8 mouse cellular contexts compared by ENCODE assay signal in the genomic region with DNA sequence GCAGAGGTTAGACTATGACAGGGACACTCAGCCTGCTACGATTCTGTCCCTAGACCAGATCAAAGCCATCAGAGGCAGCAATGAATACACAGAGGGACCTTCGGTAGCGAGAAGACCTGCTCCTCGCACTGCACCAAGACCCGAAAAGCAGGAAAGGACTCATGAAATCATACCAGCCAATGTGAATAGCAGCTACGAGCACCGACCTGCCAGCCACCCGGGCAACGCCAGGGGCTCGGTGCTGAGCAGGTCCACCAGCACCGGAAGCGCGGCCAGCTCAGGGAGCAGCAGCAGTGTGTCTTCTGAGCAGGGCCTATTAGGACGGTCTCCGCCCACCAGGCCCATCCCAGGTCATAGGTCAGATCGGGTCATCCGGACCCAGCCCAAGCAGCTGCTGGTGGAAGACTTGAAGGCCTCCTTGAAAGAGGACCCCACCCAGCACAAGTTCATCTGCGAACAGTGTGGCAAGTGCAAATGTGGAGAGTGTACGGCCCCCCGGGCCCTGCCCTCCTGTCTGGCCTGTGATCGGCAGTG. TPM values are rescaled to one million over a fixed set of nuclear protein-coding genes. Genes with fewer than 3 reads are reported as not detected.
DNase-seq lines count a peak whose midpoint lies in the region; ATAC-seq and TF ChIP-seq lines count a peak whose summit lies in the region.

No protein-coding gene starts in this region.

- peaks cover 17% of the 10 kb centered on the region for H3K36me3 ChIP-seq in embryonic facial prominence, embryonic 12.5 days
- H3K36me3 ChIP-seq in heart, postnatal 0 days (replicated peaks; ENCODE audit: control insufficient read depth, insufficient read depth, low read length), result peaks cover 28% of the 10 kb centered on the region
- peaks cover 25% of the 10 kb centered on the region for H3K36me3 ChIP-seq in kidney, postnatal 0 days (ENCODE audit: insufficient read depth, low read length)
- H3K36me3 ChIP-seq in neural tube, embryonic 13.5 days, result peaks cover 21% of the 10 kb centered on the region

- no peak for TF ChIP-seq CTCF in heart, postnatal 0 days (IDR thresholded peaks at IDR 0.05; ENCODE audit: low read depth)
- no peak for TF ChIP-seq CTCF in kidney, postnatal 0 days (IDR thresholded peaks at IDR 0.05; ENCODE audit: low read depth)

- 74% methylated on average over 21 of the region's 21 CpGs for WGBS in embryonic facial prominence, embryonic 12.5 days
- WGBS in heart, postnatal 0 days, result 86% methylated on average over 21 of the region's 21 CpGs
- 39% methylated on average over 21 of the region's 21 CpGs for WGBS in kidney, postnatal 0 days
- WGBS in neural tube, embryonic 13.5 days, result 77% methylated on average over 21 of the region's 21 CpGs

- peaks cover 19% of the 10 kb centered on the region for H3K4me1 ChIP-seq in embryonic facial prominence, embryonic 12.5 days
- peaks cover 9% of the 10 kb centered on the region; the same call in 1 of the 2 replicates for H3K4me1 ChIP-seq in heart, postnatal 0 days (ENCODE audit: control insufficient read depth, insufficient read depth)
- H3K4me1 ChIP-seq in kidney, postnatal 0 days (replicated peaks; ENCODE audit: insufficient read depth, low read length), result peaks cover 22% of the 10 kb centered on the region
- peaks cover 30% of the 10 kb centered on the region for H3K4me1 ChIP-seq in neural tube, embryonic 13.5 days (replicated peaks)

- peak overlapping the region; percentile 69; the same call in 1 of the 2 replicates for H3K4me3 ChIP-seq in embryonic facial prominence, embryonic 12.5 days
- H3K4me3 ChIP-seq in heart, postnatal 0 days (ENCODE audit: low read depth, low read length), result peak overlapping the region; percentile 79
- H3K4me3 ChIP-seq in kidney, postnatal 0 days (replicated peaks; ENCODE audit: low read depth, low read length), result peak overlapping the region; percentile 83
- 0 out of 2 replicates have a peak overlapping the region, but pooled peaks have one; percentile 4 for H3K4me3 ChIP-seq in neural tube, embryonic 13.5 days

- DNase-seq in CD4-positive, CD25-positive, alpha-beta regulatory T cell, adult 2 months (ENCODE audit: low read depth, low spot score), result peak; percentile 50
- no peak for DNase-seq in heart, postnatal 0 days (ENCODE audit: low spot score)
- DNase-seq in kidney, postnatal 0 days (ENCODE audit: low spot score), result no peak
- DNase-seq in right cerebral cortex, adult 18-20 months, result no peak
- no peak for DNase-seq in adrenal gland, postnatal 4 days (ENCODE audit: low spot score in 2 of 2)

- no peak for ATAC-seq in CD4-positive, CD25-positive, alpha-beta regulatory T cell, adult 4 months
- no peak for ATAC-seq in embryonic facial prominence, embryonic 12.5 days (ENCODE audit: insufficient number of reproducible peaks, insufficient read depth, low FRiP score, low TSS enrichment)
- ATAC-seq in heart, postnatal 0 days (ENCODE audit: insufficient read depth, low read depth), result no peak
- ATAC-seq in kidney, postnatal 0 days (replicated peaks; ENCODE audit: low FRiP score, low read depth), result no peak
- no peak for ATAC-seq in neural tube, embryonic 13.5 days (ENCODE audit: low read depth)

- no peak for TF ChIP-seq EP300 in heart, postnatal 0 days (IDR thresholded peaks at IDR 0.05; ENCODE audit: low read depth)

- 0 out of 2 replicates have a peak overlapping the region, but pooled peaks have one; percentile 11 for H3K27ac ChIP-seq in embryonic facial prominence, embryonic 12.5 days
- peak overlapping the region; percentile 81 for H3K27ac ChIP-seq in heart, postnatal 0 days (ENCODE audit: low read depth)
- H3K27ac ChIP-seq in kidney, postnatal 0 days, result peak overlapping the region; percentile 95
- no peak overlapping the region for H3K27ac ChIP-seq in neural tube, embryonic 13.5 days (replicated peaks)

- no peak overlapping the region for H3K9ac ChIP-seq in embryonic facial prominence, embryonic 12.5 days
- H3K9ac ChIP-seq in heart, postnatal 0 days (replicated peaks; ENCODE audit: low read depth, low read length), result peak overlapping the region; percentile 79; the same call in 1 of the 2 replicates
- H3K9ac ChIP-seq in kidney, postnatal 0 days (ENCODE audit: low read depth, low read length), result peak overlapping the region; percentile 90
- H3K9ac ChIP-seq in neural tube, embryonic 13.5 days, result no peak overlapping the region

- peaks cover 9% of the 10 kb centered on the region; the same call in 1 of the 2 replicates for H3K27me3 ChIP-seq in embryonic facial prominence, embryonic 12.5 days
- no peaks in the 10 kb centered on the region for H3K27me3 ChIP-seq in heart, postnatal 0 days (ENCODE audit: control insufficient read depth, insufficient read depth, low read length)
- H3K27me3 ChIP-seq in kidney, postnatal 0 days (ENCODE audit: insufficient read depth, low read length), result no peaks in the 10 kb centered on the region
- peaks cover 29% of the 10 kb centered on the region for H3K27me3 ChIP-seq in neural tube, embryonic 13.5 days

- no peaks in the 10 kb centered on the region for H3K9me3 ChIP-seq in embryonic facial prominence, embryonic 12.5 days
- no peaks in the 10 kb centered on the region for H3K9me3 ChIP-seq in heart, postnatal 0 days (replicated peaks; ENCODE audit: control insufficient read depth, low read length)
- H3K9me3 ChIP-seq in kidney, postnatal 0 days (replicated peaks; ENCODE audit: low read length), result no peaks in the 10 kb centered on the region
- H3K9me3 ChIP-seq in neural tube, embryonic 13.5 days, result no peaks in the 10 kb centered on the region

- H3K4me2 ChIP-seq in embryonic facial prominence, embryonic 12.5 days (replicated peaks), result peak overlapping the region; percentile 76
- H3K4me2 ChIP-seq in heart, postnatal 0 days (ENCODE audit: low read depth, low read length), result peak overlapping the region; percentile 93
- peak overlapping the region; percentile 74 for H3K4me2 ChIP-seq in kidney, postnatal 0 days (ENCODE audit: low read length)
- H3K4me2 ChIP-seq in neural tube, embryonic 13.5 days, result peak overlapping the region; percentile 65

RNA-seq across cellular contexts. Expression of a gene that starts 3.0 kb away (rescaled TPM):
- 10 to 100 TPM in 1 of 2 experiments, 1 to 10 TPM in 1; 9.2 to 11.5 TPM for polyA plus RNA-seq in CD4-positive, CD25-positive, alpha-beta regulatory T cell, adult 4 months (2017; shearing (Covaris generic))
- polyA plus RNA-seq in embryonic facial prominence, embryonic 12.5 days (2016; fragmentation: Nextera tagmentation; extraction: Ambion mirVana), result 12.8 and 13.6 TPM in 2 replicates
- total RNA-seq in heart, postnatal 0 days (2014; rRNA removed; ENCODE audit: low replicate concordance), result 39.2 and 39.6 TPM in 2 replicates
- 4.8 and 5.4 TPM in 2 replicates for polyA plus RNA-seq in heart, postnatal 0 days (2015; fragmentation: Nextera tagmentation; extraction: Ambion mirVana)
- polyA plus RNA-seq in kidney, postnatal 0 days (2015; fragmentation: Nextera tagmentation; extraction: Ambion mirVana), result 31.8 and 39.6 TPM in 2 replicates
- 4.4 TPM in 2 replicates for polyA plus RNA-seq in neural tube, embryonic 13.5 days (2015; fragmentation: Nextera tagmentation; extraction: Ambion mirVana)
- total RNA-seq in adrenal gland, postnatal 4 days (2021), result 10 to 100 TPM; 35.4 to 40.6 TPM

Comparison
In these comparisons a context has a peak if more than half of its experiments do, and no peak if none do; other contexts are left out.
1. H3K4me3 ChIP-seq: peak in every context shown above with its lines; median percentile 83 in kidney, postnatal 0 days; 79 in heart, postnatal 0 days; 69 in embryonic facial prominence, embryonic 12.5 days; 4 in neural tube, embryonic 13.5 days.
2. H3K9ac ChIP-seq: peak in heart, postnatal 0 days (single experiment) and kidney, postnatal 0 days (single experiment); none in embryonic facial prominence, embryonic 12.5 days (single experiment) and neural tube, embryonic 13.5 days (single experiment).
3. Peak in every context shown above with its lines, with median percentiles within 50 percentile points of each other: H3K4me2 ChIP-seq.